13 mouse cellular contexts compared by ENCODE assay signal in genomic region chr4:58288753-58289152, GRCm38 (mm10). TPM values are rescaled to one million over a fixed set of nuclear protein-coding genes. Genes with fewer than 3 reads are reported as not detected.
DNase-seq lines count a peak whose midpoint lies in the region; ATAC-seq and TF ChIP-seq lines count a peak whose summit lies in the region.
"Had no signal": no experiment of that assay in that cellular context is flagged by ENCODE, and none has a peak within 500 bp of the region (broad histone marks: within the 10 kb centered on the region; RNA-seq: fewer than 3 reads in every experiment).

No protein-coding gene starts in this region.

- peak; percentile 97 for DNase-seq in heart, adult 11 months
- DNase-seq in heart, postnatal 36 days, result no peak
- peak; percentile 38 for DNase-seq in lung, postnatal 36 days
- DNase-seq in frontal cortex, postnatal 25 days (ENCODE audit: low spot score in 2 of 2), result no peak
- DNase-seq in thymus, adult 2 months, result no peak
- DNase-seq: cerebellum, adult 18-20 months; kidney, postnatal 10 days had no signal

- intact Hi-C loops in heart, postnatal 36 days (cut with DNase I), result no loop called here

- TF ChIP-seq POLR2A in thymus, adult 2 months (IDR thresholded peaks at IDR 0.05; ENCODE audit: control insufficient read depth, extremely low read depth, insufficient read depth, low read length, poor library complexity), result no peak

- no peaks in the 10 kb centered on the region for H3K79me2 ChIP-seq in C2C12 (ENCODE audit: control insufficient read depth, insufficient read depth)

- H3K27me3 ChIP-seq in C2C12 (ENCODE audit: control insufficient read depth, insufficient read depth, insufficient read length), result no peaks in the 10 kb centered on the region
- H3K27me3 ChIP-seq in thymus, adult 2 months (ENCODE audit: control insufficient read depth, insufficient read depth, low read length), result no peaks in the 10 kb centered on the region

- H3ac ChIP-seq in C2C12 (ENCODE audit: control insufficient read depth, insufficient read length, low read depth), result no peak overlapping the region

- no peaks in the 10 kb centered on the region for H3K79me3 ChIP-seq in C2C12 (ENCODE audit: low read depth)

- WGBS in thymus, adult 2 months, result 90% methylated on average over 5 of the region's 5 CpGs

- no peaks in the 10 kb centered on the region for H3K4me1 ChIP-seq in thymus, adult 2 months (replicated peaks; ENCODE audit: control insufficient read depth, insufficient read depth, low read length)
- H3K4me1 ChIP-seq: forebrain, embryonic 10.5 days had no signal

- H3K27ac ChIP-seq in thymus, adult 2 months (ENCODE audit: control insufficient read depth, insufficient read depth, low read length), result no peak overlapping the region
- H3K27ac ChIP-seq: forebrain, embryonic 10.5 days had no signal

- ATAC-seq in granulocyte monocyte progenitor cell, adult 5-6 weeks (replicated peaks; ENCODE audit: poor library complexity, severe bottlenecking), result peak; percentile 73
- ATAC-seq: hindbrain, embryonic 16.5 days had no signal

- no peaks in the 10 kb centered on the region for H3K36me3 ChIP-seq in C2C12 (ENCODE audit: control insufficient read depth, insufficient read depth)
- H3K36me3 ChIP-seq in thymus, adult 2 months (ENCODE audit: control insufficient read depth, insufficient read depth, low read length), result no peaks in the 10 kb centered on the region
- H3K36me3 ChIP-seq: forebrain, embryonic 10.5 days had no signal

- no peak for TF ChIP-seq CTCF in C2C12 (IDR thresholded peaks at IDR 0.05; ENCODE audit: control insufficient read depth, insufficient read depth, insufficient read length)
- no peak for TF ChIP-seq CTCF in thymus, adult 2 months (IDR thresholded peaks at IDR 0.05; ENCODE audit: borderline replicate concordance, control insufficient read depth, extremely low read depth, insufficient read depth, low read length, poor library complexity)

- H3K4me3 ChIP-seq in C2C12 (ENCODE audit: insufficient read depth, poor library complexity, severe bottlenecking), result no peak overlapping the region
- H3K4me3 ChIP-seq in thymus, adult 2 months (ENCODE audit: control insufficient read depth, insufficient read depth, low read length), result no peak overlapping the region
- H3K4me3 ChIP-seq: forebrain, embryonic 10.5 days had no signal

TF ChIP-seq in C2C12, 6 proteins besides CTCF, POLR2A, EP300 and RAD21:
- TF ChIP-seq USF1 (IDR thresholded peaks at IDR 0.05; ENCODE audit: low read depth), result no peak
- peak; percentile 90 for TF ChIP-seq MYOD1 (IDR thresholded peaks at IDR 0.05; ENCODE audit: control insufficient read depth, insufficient read length, low read depth)
- peak; percentile 22 for TF ChIP-seq FOSL1 (IDR thresholded peaks at IDR 0.05; ENCODE audit: insufficient read depth, low read length, poor library complexity, severe bottlenecking)
- TF ChIP-seq CEBPB (IDR thresholded peaks at IDR 0.05; ENCODE audit: low read depth), result no peak
- TF ChIP-seq MAX (IDR thresholded peaks at IDR 0.05), result peak; percentile 65
- no peak for TF ChIP-seq MYOG (IDR thresholded peaks at IDR 0.05; ENCODE audit: control insufficient read depth, extremely low read depth, insufficient read length)

RNA-seq across cellular contexts. Expression of gene Musk, which starts 3.0 kb away (rescaled TPM):
- under 1 TPM; 0.69 to 0.92 TPM for total RNA-seq in heart, postnatal 36 days (2021)
- 10.1 TPM for polyA plus RNA-seq in C2C12 (2012; fragmentation: generic; extraction: Trizol)
- total RNA-seq in granulocyte monocyte progenitor cell, adult 5-6 weeks (2014; fragmentation: Nextera tagmentation), result not detected in 2 replicates
- total RNA-seq in granulocyte monocyte progenitor cell, adult 5-6 weeks (2017), result not detected in 2 replicates
- 0.39 and 0.45 TPM in 2 replicates for polyA plus RNA-seq in thymus, adult 2 months (2012; rRNA removed)
- total RNA-seq: liver, adult 2 months had no signal
- polyA plus RNA-seq: liver, adult 2 months; spleen, adult 2 months had no signal

Comparison
In these comparisons a context has a peak if more than half of its experiments do, and no peak if none do; other contexts are left out.
1. DNase-seq: peak in heart, adult 11 months (single experiment) and lung, postnatal 36 days (single experiment); none in heart, postnatal 36 days (0 of 2), frontal cortex, postnatal 25 days (0 of 2) and thymus, adult 2 months (single experiment).